Mouse (Mus musculus): Measurements from ENCODE around the gene Ccdc127. TPM values are rescaled to one million over a fixed set of nuclear protein-coding genes. Genes with fewer than 3 reads are reported as not detected.

The Ccdc127 gene
- polyA plus RNA-seq, 1 experiment from 2014 or later = 52.0 TPM

- H3K36me3 ChIP-seq = no peaks in the 10 kb centered on the region
- no peaks in the 10 kb centered on the region for H3K27me3 ChIP-seq (replicated peaks)
- WGBS = 73% methylated on average over 2 of the region's 2 CpGs
- no peak overlapping the region for H3K27ac ChIP-seq (replicated peaks)
- H3K4me2 ChIP-seq = no peak overlapping the region
- H3K4me1 ChIP-seq = peaks cover 8% of the 10 kb centered on the region; the same call in 1 of the 2 replicates
- H3K9ac ChIP-seq (replicated peaks) = no peak overlapping the region
- H3K9me3 ChIP-seq (replicated peaks) = no peaks in the 10 kb centered on the region
- ATAC-seq (ENCODE audit: low FRiP score) = 0 out of 2 replicates have a peak, but pooled peaks have one; percentile 29
- no peak overlapping the region for H3K4me3 ChIP-seq (replicated peaks)
Observed at GRCm38 (mm10) chr13:74391156-74391555, 41.0 kb downstream of the Ccdc127 start.

DNA sequence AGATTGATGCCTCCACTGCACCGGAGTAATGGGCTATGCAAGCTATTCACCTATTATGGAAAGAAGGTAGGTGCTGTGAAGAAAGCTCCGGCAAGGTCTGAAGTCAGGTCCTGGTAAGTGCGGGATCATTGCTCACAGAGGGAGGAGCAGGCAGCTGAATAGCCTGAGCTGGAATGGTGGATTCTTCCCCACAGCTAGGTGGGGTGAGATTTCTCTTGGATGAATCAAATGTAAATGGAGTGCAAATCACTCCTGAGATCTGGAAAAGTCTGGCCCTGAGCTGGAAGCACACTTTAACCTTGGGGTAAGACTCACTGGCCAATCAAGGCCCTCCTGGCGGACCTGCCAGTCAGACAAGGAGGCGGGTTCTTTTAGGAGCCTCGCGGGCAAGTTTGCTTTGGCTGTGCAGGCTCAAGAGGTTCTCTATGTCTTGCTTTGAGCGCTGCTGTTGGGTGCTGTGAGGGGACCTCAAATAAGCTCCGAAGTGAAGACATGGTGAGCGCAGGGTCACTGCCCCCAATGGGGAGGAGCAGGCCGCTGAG, 49.3 kb downstream of the Ccdc127 start, which contains the start of gene Ftl1-ps1:
Gene Ftl1-ps1, plus strand, starts transcription at position 397 of the 542 bp plus-strand sequence.
- Histone ChIP-seq H3K9me3 (replicated peaks) (no peaks in the 10 kb centered on the region), H3K27ac (replicated peaks) (no peak within 1 kb of the TSS), H3K36me3 (no peaks in the 10 kb centered on the region), H3K4me1 (no peaks in the 10 kb centered on the region), H3K4me3 (replicated peaks) (no peak within 1 kb of the TSS), H3K9ac (replicated peaks) (no peak within 1 kb of the TSS), H3K4me2 (peak within 1 kb of the TSS; percentile 29), H3K27me3 (replicated peaks) (no peaks in the 10 kb centered on the region)
- ATAC-seq (ENCODE audit: low FRiP score) = no peak
- WGBS = 12% methylated on average over 11 of the region's 11 CpGs

MicroRNA genes within 50 kb of the gene (microRNA counts, 519-probe panel; counts per million panel counts)
- not detected for microRNA mmu-miR-692

Small RNAs within 50 kb of the gene (microRNA-seq; reads per million reads assigned to microRNA genes)
- not detected for gene Mir692-3

Other genes starting within 250 kb of the Ccdc127 start
- 0.23 and 0.46 TPM in 2 replicates for gene Slc9a3, start 228.9 kb upstream of the Ccdc127 start, polyA plus RNA-seq (2015; fragmentation: Nextera tagmentation; extraction: Ambion mirVana)
- gene Exoc3, start 141.6 kb upstream of the Ccdc127 start, polyA plus RNA-seq (2015; fragmentation: Nextera tagmentation; extraction: Ambion mirVana) = 109 and 115 TPM in 2 replicates
- 0.33 and 0.36 TPM in 2 replicates for gene Ahrr, start 58.0 kb upstream of the Ccdc127 start, polyA plus RNA-seq (2015; fragmentation: Nextera tagmentation; extraction: Ambion mirVana)
- gene Pdcd6, start 32.7 kb upstream of the Ccdc127 start, polyA plus RNA-seq (2015; fragmentation: Nextera tagmentation; extraction: Ambion mirVana) = 112 and 118 TPM in 2 replicates
- 231 and 262 TPM in 2 replicates for gene Sdha, start within 50 bp of the Ccdc127 start, polyA plus RNA-seq (2015; fragmentation: Nextera tagmentation; extraction: Ambion mirVana)
- not detected in 2 replicates for gene Lrrc14b, start 13.7 kb downstream of the Ccdc127 start, polyA plus RNA-seq (2015; fragmentation: Nextera tagmentation; extraction: Ambion mirVana)
- 7.2 and 7.8 TPM in 2 replicates for gene Zfp72, start 40.5 kb downstream of the Ccdc127 start, polyA plus RNA-seq (2015; fragmentation: Nextera tagmentation; extraction: Ambion mirVana)
- gene Ftl1-ps1, start 49.4 kb downstream of the Ccdc127 start, polyA plus RNA-seq (2015; fragmentation: Nextera tagmentation; extraction: Ambion mirVana) = 72.8 and 92.1 TPM in 2 replicates
- 15.1 and 17.3 TPM in 2 replicates for gene Zfp825, start 143.7 kb downstream of the Ccdc127 start, polyA plus RNA-seq (2015; fragmentation: Nextera tagmentation; extraction: Ambion mirVana)